Mouse (Mus musculus): ENCODE results near the gene Xcl1. TPM values are rescaled to one million over a fixed set of nuclear protein-coding genes. Genes with fewer than 3 reads are reported as not detected.

The Xcl1 gene
- total and polyA plus RNA-seq, 3 experiments: 0.27 TPM; not detected in 2

DNA sequence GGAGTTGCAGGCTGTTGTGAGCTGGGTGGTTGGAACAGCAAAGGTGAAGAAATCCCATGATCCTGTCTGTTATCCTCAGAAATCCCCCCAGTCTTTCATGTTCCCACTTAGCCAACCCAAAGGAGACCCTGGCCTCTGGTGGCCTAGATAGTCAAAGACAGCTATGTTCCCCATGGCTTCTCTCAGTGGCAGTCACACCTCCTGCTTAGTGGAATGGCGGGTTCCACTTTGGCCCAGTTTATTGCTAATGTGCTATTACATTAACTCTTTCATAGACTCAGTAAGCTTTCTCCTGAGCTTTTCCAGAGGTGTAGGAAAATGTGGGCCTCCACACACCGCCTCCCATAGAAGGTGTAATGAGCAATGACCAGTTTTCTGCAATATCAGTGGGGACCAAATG is 39.5 kb downstream of the Xcl1 start:
- no peaks in the 10 kb centered on the region; the same call in 1 of the 2 replicates for H3K36me3 ChIP-seq (ENCODE audit: control insufficient read depth, insufficient read depth, low read length)
- intact Hi-C loops (cut with DNase I): loop anchor here (2.0 kb wide), 2 partner anchors 125 to 441 kb away; no protein-coding TSS in a partner anchor
- no peaks in the 10 kb centered on the region for H3K79me2 ChIP-seq (replicated peaks; ENCODE audit: control insufficient read depth, insufficient read depth, low read length)
- WGBS: 63% methylated on average over 2 of the region's 2 CpGs
- peak overlapping the region; percentile 82 for H3K27ac ChIP-seq
- H3K9ac ChIP-seq (ENCODE audit: low read depth, low read length): peak overlapping the region; percentile 55
- H3K27me3 ChIP-seq (ENCODE audit: control insufficient read depth, insufficient read depth, low read length): no peaks in the 10 kb centered on the region
- no peak overlapping the region for H3K4me3 ChIP-seq
- TF ChIP-seq POLR2A (IDR thresholded peaks at IDR 0.05; ENCODE audit: insufficient read depth, low read depth, low read length) (no peak), EP300 (IDR thresholded peaks at IDR 0.05; ENCODE audit: insufficient read depth, low read depth, low read length) (no peak), CTCF (IDR thresholded peaks at IDR 0.05) (peak; percentile 24; the same call in 1 of the 2 replicates)
- DNase-seq: no peak
- peaks cover 6% of the 10 kb centered on the region for H3K4me1 ChIP-seq (ENCODE audit: control insufficient read depth, insufficient read depth, low read length)

DNA sequence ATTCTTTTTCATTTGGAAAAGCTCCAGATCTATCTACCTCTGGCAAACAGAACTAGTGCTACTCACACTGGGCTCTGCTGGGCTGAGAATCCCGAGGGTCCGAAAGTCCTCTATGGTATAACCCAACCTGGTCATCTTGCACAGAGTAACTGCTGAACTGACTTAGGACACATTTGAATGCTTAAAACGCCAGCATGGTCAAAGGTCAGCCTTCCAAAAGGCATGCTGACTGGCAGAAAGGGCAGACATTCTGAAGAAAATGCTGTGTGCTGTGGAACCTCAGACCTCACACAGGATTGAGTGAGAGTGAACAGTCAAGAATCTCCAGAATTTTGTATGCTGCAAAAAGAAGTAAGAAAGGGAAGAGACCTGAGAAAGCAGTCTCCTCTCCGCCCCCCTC is 45.0 kb downstream of the Xcl1 start:
- intact Hi-C loops (cut with DNase I): no loop called here
- H3K79me2 ChIP-seq (replicated peaks; ENCODE audit: control insufficient read depth, insufficient read depth, low read length): no peaks in the 10 kb centered on the region
- no peak overlapping the region for H3K4me3 ChIP-seq
- no peak overlapping the region for H3K9ac ChIP-seq (ENCODE audit: low read depth, low read length)
- DNase-seq: no peak
- H3K27ac ChIP-seq: no peak overlapping the region
- no peaks in the 10 kb centered on the region for H3K36me3 ChIP-seq (ENCODE audit: control insufficient read depth, insufficient read depth, low read length)
- H3K27me3 ChIP-seq (ENCODE audit: control insufficient read depth, insufficient read depth, low read length): no peaks in the 10 kb centered on the region
- TF ChIP-seq CTCF (IDR thresholded peaks at IDR 0.05) (no peak), POLR2A (IDR thresholded peaks at IDR 0.05; ENCODE audit: insufficient read depth, low read depth, low read length) (no peak), EP300 (IDR thresholded peaks at IDR 0.05; ENCODE audit: insufficient read depth, low read depth, low read length) (no peak)
- 82% methylated on average over 4 of the region's 4 CpGs for WGBS
- H3K4me1 ChIP-seq (ENCODE audit: control insufficient read depth, insufficient read depth, low read length): no peaks in the 10 kb centered on the region; the same call in none of the 2 replicates

DNA sequence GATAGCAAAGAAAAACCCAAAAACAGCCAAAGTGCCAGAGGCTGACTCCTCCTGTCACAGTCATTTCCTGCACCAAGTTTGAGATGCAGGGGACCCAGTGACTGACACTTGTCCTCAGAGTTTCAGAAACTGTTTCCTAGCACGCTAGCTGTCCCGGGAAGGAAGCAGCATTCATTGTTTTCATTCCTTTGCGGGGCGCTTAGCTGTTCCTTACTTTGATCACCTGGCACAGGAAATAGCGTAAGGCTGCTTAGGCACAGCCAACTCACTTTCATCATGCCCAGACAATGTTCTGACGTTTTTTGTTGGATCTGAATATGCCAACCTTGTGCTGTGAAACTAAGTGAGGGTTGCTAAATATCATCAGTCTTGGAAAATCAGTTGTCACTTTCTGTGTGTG is 46.8 kb downstream of the Xcl1 start:
- H3K27ac ChIP-seq: no peak overlapping the region
- no peaks in the 10 kb centered on the region; the same call in none of the 2 replicates for H3K4me1 ChIP-seq (ENCODE audit: control insufficient read depth, insufficient read depth, low read length)
- intact Hi-C loops (cut with DNase I): no loop called here
- H3K27me3 ChIP-seq (ENCODE audit: control insufficient read depth, insufficient read depth, low read length): no peaks in the 10 kb centered on the region
- no peak overlapping the region for H3K4me3 ChIP-seq
- H3K36me3 ChIP-seq (ENCODE audit: control insufficient read depth, insufficient read depth, low read length): no peaks in the 10 kb centered on the region
- DNase-seq: no peak
- H3K9ac ChIP-seq (ENCODE audit: low read depth, low read length): no peak overlapping the region
- TF ChIP-seq POLR2A (IDR thresholded peaks at IDR 0.05; ENCODE audit: insufficient read depth, low read depth, low read length) (no peak), CTCF (IDR thresholded peaks at IDR 0.05) (no peak), EP300 (IDR thresholded peaks at IDR 0.05; ENCODE audit: insufficient read depth, low read depth, low read length) (no peak)
- 24% methylated on average over 6 of the region's 6 CpGs for WGBS
- H3K79me2 ChIP-seq (replicated peaks; ENCODE audit: control insufficient read depth, insufficient read depth, low read length): no peaks in the 10 kb centered on the region

DNA sequence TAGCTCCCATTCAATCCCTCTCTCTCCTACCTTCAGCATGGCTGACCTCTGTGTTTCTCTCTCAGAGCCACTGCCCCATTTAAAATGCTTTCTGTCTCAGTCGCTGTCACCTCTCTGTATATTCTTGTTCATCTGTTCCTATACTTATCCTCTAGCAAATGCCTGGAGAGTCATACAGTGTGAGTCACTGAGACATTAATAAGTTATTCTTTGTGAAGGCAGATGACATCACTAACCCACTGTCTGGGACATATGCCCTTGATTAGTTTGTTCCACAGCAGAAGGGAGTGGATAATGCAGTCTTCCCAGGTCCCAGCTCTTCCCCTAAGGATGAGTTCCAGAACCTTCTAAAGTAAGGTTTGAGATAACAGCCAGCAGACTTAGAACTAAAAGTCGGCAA is 47.6 kb downstream of the Xcl1 start:
- Histone ChIP-seq H3K9ac (ENCODE audit: low read depth, low read length) (no peak overlapping the region), H3K36me3 (ENCODE audit: control insufficient read depth, insufficient read depth, low read length) (no peaks in the 10 kb centered on the region), H3K27ac (no peak overlapping the region), H3K79me2 (replicated peaks; ENCODE audit: control insufficient read depth, insufficient read depth, low read length) (no peaks in the 10 kb centered on the region; the same call in 1 of the 2 replicates), H3K4me3 (no peak overlapping the region), H3K27me3 (ENCODE audit: control insufficient read depth, insufficient read depth, low read length) (no peaks in the 10 kb centered on the region), H3K4me1 (ENCODE audit: control insufficient read depth, insufficient read depth, low read length) (no peaks in the 10 kb centered on the region; the same call in none of the 2 replicates)
- intact Hi-C loops (cut with DNase I): no loop called here
- no peak for DNase-seq
- no peak for TF ChIP-seq EP300 (IDR thresholded peaks at IDR 0.05; ENCODE audit: insufficient read depth, low read depth, low read length)
- no peak for TF ChIP-seq POLR2A (IDR thresholded peaks at IDR 0.05; ENCODE audit: insufficient read depth, low read depth, low read length)
- no peak for TF ChIP-seq CTCF (IDR thresholded peaks at IDR 0.05)
- WGBS: 24% methylated on average over 2 of the region's 2 CpGs

DNA sequence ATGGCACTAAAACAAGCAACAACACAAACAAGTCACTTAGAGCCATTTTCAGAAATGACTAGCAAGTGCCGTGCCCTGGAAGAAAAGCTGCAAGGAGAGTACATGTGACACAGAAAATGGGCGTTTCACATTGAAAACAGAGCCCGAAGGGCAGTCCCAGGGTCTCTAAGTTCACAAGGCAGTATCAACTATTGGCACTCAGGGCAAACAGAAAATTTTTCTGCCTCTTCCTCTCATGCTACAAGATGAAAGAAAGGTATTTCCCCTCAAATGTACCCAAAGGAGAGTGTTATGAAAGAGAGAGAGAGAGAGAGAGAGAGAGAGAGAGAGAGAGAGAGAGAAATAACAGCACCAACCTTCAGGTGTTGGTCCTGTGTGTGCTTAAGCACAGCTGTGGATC is 53.4 kb downstream of the Xcl1 start:
- H3K4me1 ChIP-seq (ENCODE audit: control insufficient read depth, insufficient read depth, low read length): no peaks in the 10 kb centered on the region
- no peak for DNase-seq
- H3K79me2 ChIP-seq (replicated peaks; ENCODE audit: control insufficient read depth, insufficient read depth, low read length): no peaks in the 10 kb centered on the region; the same call in 1 of the 2 replicates
- no peak overlapping the region for H3K4me3 ChIP-seq
- no peak for TF ChIP-seq POLR2A (IDR thresholded peaks at IDR 0.05; ENCODE audit: insufficient read depth, low read depth, low read length)
- no peak for TF ChIP-seq EP300 (IDR thresholded peaks at IDR 0.05; ENCODE audit: insufficient read depth, low read depth, low read length)
- TF ChIP-seq CTCF (IDR thresholded peaks at IDR 0.05): no peak
- WGBS: 80% methylated on average over 3 of the region's 3 CpGs
- no peak overlapping the region for H3K27ac ChIP-seq
- no peak overlapping the region for H3K9ac ChIP-seq (ENCODE audit: low read depth, low read length)
- H3K27me3 ChIP-seq (ENCODE audit: control insufficient read depth, insufficient read depth, low read length): no peaks in the 10 kb centered on the region
- no peaks in the 10 kb centered on the region for H3K36me3 ChIP-seq (ENCODE audit: control insufficient read depth, insufficient read depth, low read length)
- intact Hi-C loops (cut with DNase I): no loop called here

Other genes starting within 250 kb of the Xcl1 start
- gene Dpt, start 138.9 kb downstream of the Xcl1 start, total RNA-seq (2021): 100 to 1,000 TPM in 1 of 2 experiments, 10 to 100 TPM in 1; 89.3 to 108 TPM
- 69.7 and 129 TPM in 2 replicates for gene Dpt, start 138.9 kb downstream of the Xcl1 start, polyA plus RNA-seq (2012; rRNA removed)
- not detected for gene Tbx19, start 225.2 kb upstream of the Xcl1 start, total RNA-seq (2021)
- gene Tbx19, start 225.2 kb upstream of the Xcl1 start, polyA plus RNA-seq (2012; rRNA removed): not detected in 2 replicates